Mouse (Mus musculus): Measurements from ENCODE around the gene Tomm20.

Gene Tomm20

GRCm38 (mm10) chr8:126965246-126965645, 19.6 kb upstream of the Tomm20 start:
- ATAC-seq (ENCODE audit: insufficient number of reproducible peaks, low FRiP score, low TSS enrichment): no peak

GRCm38 (mm10) chr8:126962871-126963270, 17.2 kb upstream of the Tomm20 start:
- no peak for ATAC-seq (ENCODE audit: insufficient number of reproducible peaks, low FRiP score, low TSS enrichment)

GRCm38 (mm10) chr8:126961516-126961915, 15.9 kb upstream of the Tomm20 start:
- ATAC-seq (ENCODE audit: insufficient number of reproducible peaks, low FRiP score, low TSS enrichment): no peak

GRCm38 (mm10) chr8:126951900-126952636, 6.4 kb upstream of the Tomm20 start:
- ATAC-seq (ENCODE audit: insufficient number of reproducible peaks, low FRiP score, low TSS enrichment): no peak

GRCm38 (mm10) chr8:126949527-126949926, 3.9 kb upstream of the Tomm20 start:
- ATAC-seq (ENCODE audit: insufficient number of reproducible peaks, low FRiP score, low TSS enrichment): no peak

- ATAC-seq (ENCODE audit: insufficient number of reproducible peaks, low FRiP score, low TSS enrichment): no peak
Observed at GRCm38 (mm10) chr8:126946444-126946843, 800 bp upstream of the Tomm20 start.

GRCm38 (mm10) chr8:126944781-126945691, 608 bp downstream of the Tomm20 start:
- ATAC-seq (ENCODE audit: insufficient number of reproducible peaks, low FRiP score, low TSS enrichment): peak; percentile 24

- ATAC-seq (ENCODE audit: insufficient number of reproducible peaks, low FRiP score, low TSS enrichment): no peak
Observed at GRCm38 (mm10) chr8:126943565-126943964, 2.1 kb downstream of the Tomm20 start.

GRCm38 (mm10) chr8:126937337-126937736, 8.3 kb downstream of the Tomm20 start:
- ATAC-seq (ENCODE audit: insufficient number of reproducible peaks, low FRiP score, low TSS enrichment): no peak

- no peak for ATAC-seq (ENCODE audit: insufficient number of reproducible peaks, low FRiP score, low TSS enrichment)
Observed at GRCm38 (mm10) chr8:126935932-126936331, 9.7 kb downstream of the Tomm20 start.

GRCm38 (mm10) chr8:126935387-126935786, 10.3 kb downstream of the Tomm20 start:
- ATAC-seq (ENCODE audit: insufficient number of reproducible peaks, low FRiP score, low TSS enrichment): no peak

GRCm38 (mm10) chr8:126932656-126933055, 13.0 kb downstream of the Tomm20 start:
- ATAC-seq (ENCODE audit: insufficient number of reproducible peaks, low FRiP score, low TSS enrichment): no peak

- ATAC-seq (ENCODE audit: insufficient number of reproducible peaks, low FRiP score, low TSS enrichment): no peak
Observed at GRCm38 (mm10) chr8:126932249-126932648, 13.4 kb downstream of the Tomm20 start.

- ATAC-seq (ENCODE audit: insufficient number of reproducible peaks, low FRiP score, low TSS enrichment): no peak
Observed at GRCm38 (mm10) chr8:126931720-126932119, 13.9 kb downstream of the Tomm20 start.

GRCm38 (mm10) chr8:126929607-126930161, 16.0 kb downstream of the Tomm20 start:
- ATAC-seq (ENCODE audit: insufficient number of reproducible peaks, low FRiP score, low TSS enrichment): 0 out of 2 replicates have a peak, but pooled peaks have one; percentile 24

- peak; percentile 52; the same call in 1 of the 2 replicates for ATAC-seq (ENCODE audit: insufficient number of reproducible peaks, low FRiP score, low TSS enrichment)
Observed at GRCm38 (mm10) chr8:126928755-126929505, 16.7 kb downstream of the Tomm20 start.

- ATAC-seq (ENCODE audit: insufficient number of reproducible peaks, low FRiP score, low TSS enrichment): no peak
Observed at GRCm38 (mm10) chr8:126928028-126928427, 17.6 kb downstream of the Tomm20 start.

GRCm38 (mm10) chr8:126927058-126927457, 18.6 kb downstream of the Tomm20 start:
- no peak for ATAC-seq (ENCODE audit: insufficient number of reproducible peaks, low FRiP score, low TSS enrichment)

GRCm38 (mm10) chr8:126922981-126923380, 22.7 kb downstream of the Tomm20 start:
- no peak for ATAC-seq (ENCODE audit: insufficient number of reproducible peaks, low FRiP score, low TSS enrichment)

GRCm38 (mm10) chr8:126921432-126921831, 24.2 kb downstream of the Tomm20 start:
- no peak for ATAC-seq (ENCODE audit: insufficient number of reproducible peaks, low FRiP score, low TSS enrichment)
